Mouse (Mus musculus) olfactory bulb, adult 2 months (tissue): ENCODE data around the gene Slc7a15. TPM values are rescaled to one million over a fixed set of nuclear protein-coding genes. Genes with fewer than 3 reads are reported as not detected.

Experiments used
- H3K27ac ChIP-seq: fragments of 200-500 bp; 2 replicates; pipeline ENCODE4 v1.5.1; 2012; ENCODE audit warnings: low read depth, low read length; ENCODE audit not compliant: insufficient read depth
- H3K4me1 ChIP-seq: fragments of 200-500 bp; 2 replicates; pipeline ENCODE4 v1.6.1; 2012; ENCODE audit warnings: low read length; ENCODE audit not compliant: control insufficient read depth, insufficient read depth
- H3K4me3 ChIP-seq: fragments of 200-500 bp; 2 replicates; pipeline ENCODE4 v1.5.1; 2012; ENCODE audit warnings: mild to moderate bottlenecking, low read depth, low read length, moderate library complexity; ENCODE audit not compliant: insufficient read depth
- CTCF ChIP-seq: fragments of 200-500 bp; IDR thresholded peaks from 2 replicates; pipeline ENCODE4 v1.5.1; 2012; ENCODE audit warnings: low read depth, mild to moderate bottlenecking, low read length, moderate library complexity; ENCODE audit not compliant: insufficient read depth
- POLR2A ChIP-seq: fragments of 200-500 bp; IDR thresholded peaks from 2 replicates; pipeline ENCODE4 v1.6.1; 2012; ENCODE audit warnings: mild to moderate bottlenecking, low read depth, low read length, moderate library complexity; ENCODE audit not compliant: insufficient read depth
- WGBS: fragments of 180-500 bp; shearing (Covaris S2); methylation state at CpG from one replicate; pipeline ENCODE4 v1.1.7; 2018; 5-methylcytosine and 5-hydroxymethylcytosine counted together
- polyA plus RNA-seq: library from polyadenylated mRNA; stranded (reverse); fragments of >200 nt; gene quantifications from 2 replicates; pipeline ENCODE4 v1.2.4, GENCODE M21; 2012; ENCODE audit warnings: low replicate concordance; ENCODE audit not compliant: missing spikeins, insufficient read depth, insufficient read length

Gene Slc7a15
- polyA plus RNA-seq, 1 experiment: not detected

- WGBS: 57% methylated on average over 3 of the region's 3 CpGs
- TF ChIP-seq CTCF: no peak
- TF ChIP-seq POLR2A: no peak
- no peak overlapping the region for H3K4me3 ChIP-seq
- peaks cover 9% of the 10 kb centered on the region for H3K4me1 ChIP-seq
- no peak overlapping the region for H3K27ac ChIP-seq
Observed at GRCm38 (mm10) chr12:8493386-8493785, 105.5 kb downstream of the Slc7a15 start.

- TF ChIP-seq POLR2A (no peak), CTCF (no peak)
- no peak overlapping the region for H3K27ac ChIP-seq
- WGBS: 67% methylated on average over 4 of the region's 4 CpGs
- no peak overlapping the region for H3K4me3 ChIP-seq
- H3K4me1 ChIP-seq: peaks cover 5% of the 10 kb centered on the region
Observed at GRCm38 (mm10) chr12:8489098-8489497, 109.8 kb downstream of the Slc7a15 start.

GRCm38 (mm10) chr12:8488652-8488980 is 110.2 kb downstream of the Slc7a15 start:
- 87% methylated on average over 4 of the region's 4 CpGs for WGBS
- Histone ChIP-seq H3K4me3 (no peak overlapping the region), H3K4me1 (peaks cover 5% of the 10 kb centered on the region), H3K27ac (no peak overlapping the region)
- TF ChIP-seq POLR2A (no peak), CTCF (no peak)

GRCm38 (mm10) chr12:8487959-8488651 is 110.8 kb downstream of the Slc7a15 start:
- H3K27ac ChIP-seq: no peak overlapping the region
- peaks cover 5% of the 10 kb centered on the region for H3K4me1 ChIP-seq
- WGBS: 68% methylated on average over 5 of the region's 5 CpGs
- no peak for TF ChIP-seq POLR2A
- no peak for TF ChIP-seq CTCF
- no peak overlapping the region for H3K4me3 ChIP-seq

- H3K27ac ChIP-seq: no peak overlapping the region
- H3K4me3 ChIP-seq: no peak overlapping the region
- 83% methylated on average over 1 of the region's 1 CpGs for WGBS
- no peak for TF ChIP-seq CTCF
- no peak for TF ChIP-seq POLR2A
- peaks cover 5% of the 10 kb centered on the region for H3K4me1 ChIP-seq
Observed at GRCm38 (mm10) chr12:8487281-8487680, 111.6 kb downstream of the Slc7a15 start.

- Histone ChIP-seq H3K4me3 (no peak overlapping the region), H3K4me1 (peaks cover 5% of the 10 kb centered on the region), H3K27ac (no peak overlapping the region)
- TF ChIP-seq POLR2A (no peak), CTCF (no peak)
- 81% methylated on average over 7 of the region's 7 CpGs for WGBS
Observed at GRCm38 (mm10) chr12:8485247-8485646, 113.6 kb downstream of the Slc7a15 start.

- Histone ChIP-seq H3K27ac (no peak overlapping the region), H3K4me3 (no peak overlapping the region), H3K4me1 (no peaks in the 10 kb centered on the region)
- TF ChIP-seq CTCF (no peak), POLR2A (no peak)
- WGBS: 75% methylated on average over 2 of the region's 2 CpGs
Observed at GRCm38 (mm10) chr12:8482169-8482568, 116.7 kb downstream of the Slc7a15 start.

Other genes starting within 250 kb of the Slc7a15 start
- gene Rhob, start 99.1 kb downstream of the Slc7a15 start, polyA plus RNA-seq: 196 TPM in 1 of 2 replicates, not detected in the other
- gene Pum2, start 75.1 kb upstream of the Slc7a15 start, polyA plus RNA-seq: 147 and 218 TPM in 2 replicates
- gene Sdc1, start 172.3 kb upstream of the Slc7a15 start, polyA plus RNA-seq: not detected in 2 replicates